Comparison of ENCODE assay signal across 9 mouse cellular contexts in the genomic region with DNA sequence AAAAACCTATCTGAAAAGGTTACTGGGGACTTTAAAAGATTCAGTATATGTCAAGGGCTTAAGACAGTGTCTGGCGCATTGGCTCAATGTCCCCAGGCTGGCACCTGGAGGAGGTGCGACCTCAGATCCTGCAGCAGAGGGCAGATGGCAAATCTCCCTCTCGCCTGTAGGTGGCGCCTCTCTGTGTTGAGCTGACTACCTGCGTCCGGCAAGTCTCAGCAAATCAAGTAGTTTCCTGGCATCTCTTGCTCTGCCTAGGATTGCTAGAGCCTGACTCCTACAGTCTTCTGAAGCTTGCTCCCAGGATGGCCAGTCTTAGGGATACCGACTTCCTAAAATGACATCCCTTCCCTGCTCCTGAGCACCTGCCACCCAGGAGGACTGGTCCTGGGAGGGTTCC. TPM values are rescaled to one million over a fixed set of nuclear protein-coding genes. Genes with fewer than 3 reads are reported as not detected.
DNase-seq lines count a peak whose midpoint lies in the region; TF ChIP-seq lines count a peak whose summit lies in the region.
"Had no signal": no experiment of that assay in that cellular context is flagged by ENCODE, and none has a peak within 500 bp of the region (broad histone marks: within the 10 kb centered on the region; RNA-seq: fewer than 3 reads in every experiment).

No protein-coding gene starts in this region.

- no peak overlapping the region for H3K27ac ChIP-seq in layer of hippocampus, adult 2 months

- H3K4me1 ChIP-seq in lung, adult 2 months (ENCODE audit: control insufficient read depth, insufficient read depth, low read length): no peaks in the 10 kb centered on the region

- WGBS in lung, adult 2 months: 4% methylated on average over 7 of the region's 7 CpGs

- peak; percentile 92 for TF ChIP-seq CTCF in layer of hippocampus, adult 2 months (conservative IDR thresholded peaks at IDR 0.05)
- peak; percentile 94 for TF ChIP-seq CTCF in lung, adult 2 months (IDR thresholded peaks at IDR 0.05; ENCODE audit: insufficient read depth, low read length)

- no peak for TF ChIP-seq POLR2A in lung, adult 2 months (IDR thresholded peaks at IDR 0.05; ENCODE audit: borderline replicate concordance, extremely low read depth, low read depth, low read length)

- no peak overlapping the region for H3K4me3 ChIP-seq in layer of hippocampus, adult 2 months
- no peak overlapping the region for H3K4me3 ChIP-seq in lung, adult 2 months (replicated peaks; ENCODE audit: extremely low read depth, low read depth, low read length)
- H3K4me3 ChIP-seq: erythroblast, embryonic 14.5 days had no signal

- peak in 1 of 2 experiments; percentile 52 for DNase-seq in layer of hippocampus, adult 2 months (ENCODE audit: low spot score in 2 of 2)
- no peak for DNase-seq in layer of hippocampus, adult 9-11 months
- DNase-seq in adrenal gland, adult 2 months: peak; percentile 66
- DNase-seq in embryo, embryonic 9.5 days (ENCODE audit: extremely low spot score): peak; percentile 61
- DNase-seq in kidney, adult 8-10 months: peak; percentile 58 to 70
- DNase-seq in lung, adult 2 months: peak; percentile 60
- DNase-seq in retina, postnatal 7 days (ENCODE audit: low read depth, low spot score): peak; percentile 24
- peak; percentile 66 for DNase-seq in urinary bladder, postnatal 14 days (ENCODE audit: low spot score)

RNA-seq across cellular contexts. Expression of a gene that starts 25.6 kb away (rescaled TPM):
- 1 to 10 TPM; 1.0 to 1.2 TPM for total RNA-seq in layer of hippocampus, adult 2 months (2021)
- total RNA-seq in adrenal gland, adult 2 months (2021): 1 to 10 TPM; 5.5 to 6.5 TPM
- 2.9 and 3.3 TPM in 2 replicates for polyA plus RNA-seq in adrenal gland, adult 2 months (2012; rRNA removed)
- polyA plus RNA-seq in lung, adult 2 months (2012; rRNA removed): 2.2 and 2.4 TPM in 2 replicates
- polyA plus RNA-seq: erythroblast, embryonic 14.5 days had no signal
